Mouse (Mus musculus): ENCODE results near the gene Cep41. TPM values are rescaled to one million over a fixed set of nuclear protein-coding genes. Genes with fewer than 3 reads are reported as not detected.

The Cep41 gene
- polyA plus RNA-seq, 1 experiment from 2014 or later = 12.5 TPM

DNA sequence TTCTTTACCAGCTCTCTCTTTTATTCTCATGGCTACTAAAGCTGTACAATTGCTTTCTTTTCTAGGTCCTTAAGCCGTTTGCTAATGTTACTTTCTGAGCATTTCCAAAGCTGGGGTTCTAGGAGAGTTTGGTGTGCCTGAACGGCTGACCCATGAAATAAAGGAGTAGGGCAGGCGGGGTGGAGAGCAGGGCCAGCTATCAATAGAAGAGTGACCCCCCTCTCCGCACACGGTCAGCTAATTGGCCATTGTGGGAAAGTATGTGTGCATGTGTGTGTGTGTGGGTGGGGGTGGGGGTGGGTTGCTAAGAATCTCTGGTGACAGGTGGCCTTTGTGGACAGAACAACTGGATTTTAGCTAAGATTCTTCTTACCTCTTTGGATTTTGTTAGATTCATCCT, 82.3 kb downstream of the Cep41 start:
- no peaks in the 10 kb centered on the region for H3K36me3 ChIP-seq
- H3K4me1 ChIP-seq = peaks cover 15% of the 10 kb centered on the region
- H3K27me3 ChIP-seq (ENCODE audit: insufficient read depth, poor library complexity, severe bottlenecking) = no peaks in the 10 kb centered on the region
- H3K27ac ChIP-seq = peak overlapping the region; percentile 36; the same call in 1 of the 2 replicates
- no peak overlapping the region for H3K4me3 ChIP-seq
- WGBS = 72% methylated on average over 5 of the region's 5 CpGs
- DNase-seq (ENCODE audit: low spot score) = no peak
- H3K9me3 ChIP-seq = no peaks in the 10 kb centered on the region

DNA sequence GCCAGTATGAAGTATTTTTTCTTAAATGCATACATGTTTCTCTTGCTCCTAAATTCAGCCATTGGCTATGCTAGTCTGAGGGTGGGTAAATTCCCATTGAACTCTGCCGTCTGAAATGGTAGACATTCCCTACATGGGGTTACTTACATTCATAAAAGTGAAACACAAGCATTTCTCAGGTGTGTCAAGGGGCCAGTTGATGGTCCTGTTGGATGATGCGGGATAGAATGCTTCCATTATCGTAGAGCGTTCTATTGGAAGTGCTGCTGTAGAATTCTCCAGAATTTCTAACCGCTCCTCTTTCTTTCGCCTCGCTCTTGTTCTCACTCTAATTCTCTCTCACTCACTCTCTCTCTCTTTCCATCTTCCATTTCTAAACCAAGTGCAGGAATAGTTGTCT, 82.8 kb downstream of the Cep41 start, which contains the start of gene Cpa5:
Cpa5 (plus strand) TSS at position 301 of the 400 bp plus-strand sequence.
- H3K4me1 ChIP-seq = peaks cover 10% of the 10 kb centered on the region
- peak within 1 kb of the TSS; percentile 59; the same call in 1 of the 2 replicates for H3K27ac ChIP-seq
- H3K9me3 ChIP-seq = no peaks in the 10 kb centered on the region
- no peaks in the 10 kb centered on the region for H3K27me3 ChIP-seq (ENCODE audit: insufficient read depth, poor library complexity, severe bottlenecking)
- no peak for DNase-seq (ENCODE audit: low spot score)
- H3K36me3 ChIP-seq = no peaks in the 10 kb centered on the region
- no peak within 1 kb of the TSS for H3K4me3 ChIP-seq
- 94% methylated on average over 7 of the region's 7 CpGs for WGBS

DNA sequence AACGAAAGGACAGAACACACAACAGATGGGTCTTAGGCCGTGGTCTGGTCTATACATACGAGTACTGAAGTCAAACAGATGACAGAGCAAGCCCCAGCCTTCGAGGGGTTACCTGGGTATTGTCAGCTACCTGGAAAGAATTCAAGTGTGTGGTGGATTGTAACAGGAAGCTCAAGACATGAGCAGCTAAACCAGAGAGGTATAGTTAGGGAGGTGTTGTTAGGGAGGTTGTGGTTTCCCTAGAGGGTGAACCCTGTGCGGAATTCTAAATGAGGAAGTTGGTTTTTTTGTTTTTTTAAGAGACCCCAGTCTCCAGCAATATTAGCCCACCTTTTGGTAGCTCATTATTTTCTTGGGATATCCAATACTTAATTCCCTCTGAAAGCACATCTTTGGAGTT, 87.9 kb downstream of the Cep41 start:
- H3K4me3 ChIP-seq = no peak overlapping the region
- H3K27ac ChIP-seq = peak overlapping the region; percentile 56; the same call in 1 of the 2 replicates
- no peaks in the 10 kb centered on the region for H3K36me3 ChIP-seq
- no peak for DNase-seq (ENCODE audit: low spot score)
- peaks cover 3% of the 10 kb centered on the region; the same call in 1 of the 2 replicates for H3K4me1 ChIP-seq
- WGBS = 82% methylated on average over 5 of the region's 5 CpGs
- no peaks in the 10 kb centered on the region for H3K9me3 ChIP-seq
- H3K27me3 ChIP-seq (ENCODE audit: insufficient read depth, poor library complexity, severe bottlenecking) = no peaks in the 10 kb centered on the region

DNA sequence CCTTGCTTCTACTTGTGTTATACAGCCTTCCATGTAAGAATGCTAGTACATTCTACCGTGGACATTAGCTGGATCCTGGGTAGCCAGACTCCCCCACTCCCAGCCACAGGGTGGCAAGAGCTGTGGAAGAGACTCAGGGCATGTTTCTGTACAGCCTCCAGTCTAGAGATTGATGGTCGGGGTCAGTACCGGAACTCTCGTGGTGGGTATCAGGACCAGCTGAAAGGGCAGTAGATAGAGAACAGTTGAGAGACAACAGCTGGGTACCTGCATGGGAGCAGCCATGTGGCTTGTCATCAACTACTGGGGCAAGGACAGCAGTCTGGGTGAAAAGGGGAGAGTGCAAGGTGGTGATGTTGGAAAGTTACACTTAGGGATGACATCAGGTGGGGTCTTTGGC, 88.4 kb downstream of the Cep41 start:
- DNase-seq (ENCODE audit: low spot score) = no peak
- H3K27me3 ChIP-seq (ENCODE audit: insufficient read depth, poor library complexity, severe bottlenecking) = no peaks in the 10 kb centered on the region
- H3K4me1 ChIP-seq = peaks cover 3% of the 10 kb centered on the region; the same call in 1 of the 2 replicates
- 73% methylated on average over 4 of the region's 4 CpGs for WGBS
- H3K4me3 ChIP-seq = no peak overlapping the region
- peak overlapping the region; percentile 56; the same call in 1 of the 2 replicates for H3K27ac ChIP-seq
- H3K36me3 ChIP-seq = no peaks in the 10 kb centered on the region
- no peaks in the 10 kb centered on the region for H3K9me3 ChIP-seq

DNA sequence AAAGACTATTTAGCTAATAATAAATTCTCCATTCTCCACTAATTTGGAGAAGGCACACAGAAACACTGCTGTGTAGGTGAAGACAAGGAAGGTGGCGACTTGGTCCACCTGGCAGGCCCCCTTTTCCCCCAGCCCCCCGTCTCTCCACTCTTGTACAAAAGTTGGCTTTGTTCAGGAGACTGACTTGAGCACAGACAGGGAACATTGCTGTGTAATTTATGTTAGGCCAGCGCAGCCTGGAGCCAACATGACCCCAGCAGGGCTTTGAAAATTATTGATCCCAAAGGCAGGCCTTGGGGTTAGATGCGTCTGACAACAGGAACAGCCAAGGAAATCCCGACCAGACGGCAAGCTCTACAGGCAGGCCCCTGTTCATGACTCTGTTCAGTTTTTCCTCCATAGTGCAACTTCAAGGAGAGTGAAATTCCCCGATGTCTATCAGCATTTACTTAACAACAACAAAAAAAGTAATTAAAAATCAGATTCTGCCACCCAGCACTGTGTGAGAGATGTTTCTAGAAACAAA, 89.1 kb downstream of the Cep41 start:
- H3K27ac ChIP-seq = no peak overlapping the region
- no peaks in the 10 kb centered on the region for H3K9me3 ChIP-seq
- 73% methylated on average over 7 of the region's 7 CpGs for WGBS
- peaks cover 3% of the 10 kb centered on the region; the same call in 1 of the 2 replicates for H3K4me1 ChIP-seq
- no peaks in the 10 kb centered on the region for H3K36me3 ChIP-seq
- H3K4me3 ChIP-seq = no peak overlapping the region
- DNase-seq (ENCODE audit: low spot score) = no peak
- H3K27me3 ChIP-seq (ENCODE audit: insufficient read depth, poor library complexity, severe bottlenecking) = no peaks in the 10 kb centered on the region

MicroRNAs encoded within 50 kb of the gene (microRNA counts, 519-probe panel; counts per million panel counts)
- 6,025 counts per million, percentile 58 among the panel's probes with 10 or more counts for microRNA mmu-miR-335-3p
- 9,859 counts per million, percentile 98 among the panel's probes with 10 or more counts for microRNA mmu-miR-335-5p

Small RNA genes within 50 kb of the gene (microRNA-seq; reads per million reads assigned to microRNA genes)
- 197,398 reads per million, percentile 100 among the genes with 10 or more reads in this experiment for gene Mir335

Other genes starting within 250 kb of the Cep41 start
- gene Tmem209, start 184.0 kb downstream of the Cep41 start, polyA plus RNA-seq (2016; fragmentation: Nextera tagmentation; extraction: Ambion mirVana) = 38.2 and 41.1 TPM in 2 replicates
- gene Ssmem1, start 183.9 kb downstream of the Cep41 start, polyA plus RNA-seq (2016; fragmentation: Nextera tagmentation; extraction: Ambion mirVana) = 0.16 TPM in 1 of 2 replicates, not detected in the other
- 17.8 and 29.1 TPM in 2 replicates for gene Cpa2, start 152.2 kb downstream of the Cep41 start, polyA plus RNA-seq (2016; fragmentation: Nextera tagmentation; extraction: Ambion mirVana)
- 1.2 and 1.7 TPM in 2 replicates for gene Cpa4, start 125.4 kb downstream of the Cep41 start, polyA plus RNA-seq (2016; fragmentation: Nextera tagmentation; extraction: Ambion mirVana)
- gene Cpa5, start 82.7 kb downstream of the Cep41 start, polyA plus RNA-seq (2016; fragmentation: Nextera tagmentation; extraction: Ambion mirVana) = 0.97 and 2.1 TPM in 2 replicates
- 3.9 and 4.3 TPM in 2 replicates for gene Cpa1, start 54.5 kb downstream of the Cep41 start, polyA plus RNA-seq (2016; fragmentation: Nextera tagmentation; extraction: Ambion mirVana)
- 3,213 and 4,348 TPM in 2 replicates for gene Mest, start 29.8 kb upstream of the Cep41 start, polyA plus RNA-seq (2016; fragmentation: Nextera tagmentation; extraction: Ambion mirVana)
- 18.6 and 27.7 TPM in 2 replicates for gene Copg2, start 203.0 kb upstream of the Cep41 start, polyA plus RNA-seq (2016; fragmentation: Nextera tagmentation; extraction: Ambion mirVana)
- gene Tsga13, start 221.8 kb upstream of the Cep41 start, polyA plus RNA-seq (2016; fragmentation: Nextera tagmentation; extraction: Ambion mirVana) = not detected in 2 replicates

Data from heart, embryonic 10.5 days (tissue).